Mouse (Mus musculus) bone marrow, adult 2 months (tissue): ENCODE data around the gene Disp3.

Experiments used
- CTCF ChIP-seq: fragments of 200-500 bp; IDR thresholded peaks from 2 replicates; pipeline ENCODE4 v1.5.1; 2011; ENCODE audit warnings: low read length, control low read depth; ENCODE audit not compliant: control insufficient read depth, insufficient read depth
- POLR2A ChIP-seq: fragments of 200-500 bp; IDR thresholded peaks from 2 replicates; pipeline ENCODE4 v1.6.1; 2011; ENCODE audit warnings: low read depth, mild to moderate bottlenecking, control low read depth, low read length, borderline replicate concordance; ENCODE audit not compliant: control insufficient read depth

GRCm38 (mm10) chr4:148291080-148291479 is 3.3 kb upstream of the Disp3 start:
- no peak for TF ChIP-seq CTCF
- no peak for TF ChIP-seq POLR2A
